ENCODE assay signal across 18 mouse cellular contexts in genomic region chr4:134865340-134865739, GRCm38 (mm10). TPM values are rescaled to one million over a fixed set of nuclear protein-coding genes. Genes with fewer than 3 reads are reported as not detected.
DNase-seq lines count a peak whose midpoint lies in the region; ATAC-seq and TF ChIP-seq lines count a peak whose summit lies in the region.
"Had no signal": no experiment of that assay in that cellular context is flagged by ENCODE, and none has a peak within 500 bp of the region (broad histone marks: within the 10 kb centered on the region; RNA-seq: fewer than 3 reads in every experiment).

No protein-coding gene starts in this region.

- H3K27me3 ChIP-seq in heart, embryonic 12.5 days (replicated peaks): 0 out of 2 replicates have a peak, but pooled peaks cover 16% of the 10 kb centered on the region
- H3K27me3 ChIP-seq in liver, embryonic 11.5 days (replicated peaks; ENCODE audit: control insufficient read depth, insufficient read depth, low read length): no peaks in the 10 kb centered on the region

- no peaks in the 10 kb centered on the region for H3K36me3 ChIP-seq in heart, embryonic 12.5 days
- H3K36me3 ChIP-seq in liver, embryonic 11.5 days (ENCODE audit: control insufficient read depth, insufficient read depth, low read length): no peaks in the 10 kb centered on the region; the same call in 1 of the 2 replicates
- H3K36me3 ChIP-seq: limb, embryonic 12.5 days had no signal

- no peak for DNase-seq in heart, postnatal 36 days
- DNase-seq in liver, embryonic 11.5 days (ENCODE audit: low spot score): peak; percentile 56
- peak; percentile 41 to 43 for DNase-seq in spleen, postnatal 14 days (ENCODE audit: low spot score in 2 of 2)
- DNase-seq in gastrocnemius, postnatal 14 days: no peak
- no peak for DNase-seq in cerebellum, postnatal 36 days
- no peak for DNase-seq in heart, adult 9 months (ENCODE audit: low spot score in 2 of 2)
- DNase-seq: B cell, adult 2 months; cerebellum, adult 9-11 months; gastrocnemius, postnatal 36 days; heart, postnatal 10 days; kidney, postnatal 36 days; layer of hippocampus, postnatal 36 days had no signal

- H3K4me1 ChIP-seq in heart, embryonic 12.5 days (replicated peaks): peaks cover 20% of the 10 kb centered on the region
- H3K4me1 ChIP-seq in bone marrow, adult 2 months (ENCODE audit: control insufficient read depth, insufficient read depth, low read length): peaks cover 1% of the 10 kb centered on the region; the same call in 1 of the 2 replicates
- peaks cover 33% of the 10 kb centered on the region for H3K4me1 ChIP-seq in liver, embryonic 11.5 days (replicated peaks; ENCODE audit: control insufficient read depth, insufficient read depth, low read length)

- peak; percentile 67 for TF ChIP-seq POLR2A in bone marrow, adult 2 months (IDR thresholded peaks at IDR 0.05; ENCODE audit: borderline replicate concordance, control insufficient read depth, low read depth, low read length)

- H3K9me3 ChIP-seq in heart, embryonic 12.5 days (replicated peaks): no peaks in the 10 kb centered on the region
- H3K9me3 ChIP-seq in liver, embryonic 11.5 days (ENCODE audit: control insufficient read depth, low read length): no peaks in the 10 kb centered on the region
- H3K9me3 ChIP-seq: limb, embryonic 12.5 days had no signal

- H3K27ac ChIP-seq in heart, embryonic 12.5 days (ENCODE audit: poor library complexity, severe bottlenecking): peak overlapping the region; percentile 56; the same call in 1 of the 2 replicates
- H3K27ac ChIP-seq in bone marrow, adult 2 months (ENCODE audit: control insufficient read depth, insufficient read depth, low read depth, low read length, poor library complexity): peak overlapping the region; percentile 46
- peak overlapping the region; percentile 87 for H3K27ac ChIP-seq in liver, embryonic 11.5 days (ENCODE audit: low read depth, low read length)
- H3K27ac ChIP-seq: limb, embryonic 12.5 days had no signal

- peak; percentile 77 for ATAC-seq in heart, embryonic 12.5 days (ENCODE audit: insufficient number of reproducible peaks, low FRiP score)
- ATAC-seq in liver, embryonic 11.5 days (replicated peaks; ENCODE audit: low FRiP score): peak; percentile 81
- ATAC-seq: activated CD4-positive, CD25-positive, alpha-beta regulatory T cell, adult 4 months; forebrain, embryonic 16.5 days; inflammation-experienced regulatory T-cells, adult 6 months had no signal

- H3K9ac ChIP-seq in heart, embryonic 12.5 days: no peak overlapping the region
- H3K9ac ChIP-seq in liver, embryonic 11.5 days (ENCODE audit: low read depth, low read length): peak overlapping the region; percentile 78
- H3K9ac ChIP-seq: limb, embryonic 12.5 days had no signal

- H3K4me3 ChIP-seq in heart, embryonic 12.5 days: peak overlapping the region; percentile 29
- H3K4me3 ChIP-seq in bone marrow, adult 2 months (replicated peaks; ENCODE audit: control insufficient read depth, low read depth, low read length): peak overlapping the region; percentile 84
- H3K4me3 ChIP-seq in liver, embryonic 11.5 days (ENCODE audit: low read depth, low read length): peak overlapping the region; percentile 66
- H3K4me3 ChIP-seq: limb, embryonic 12.5 days had no signal

- H3K4me2 ChIP-seq in heart, embryonic 12.5 days: peak overlapping the region; percentile 37; the same call in 1 of the 2 replicates
- H3K4me2 ChIP-seq in liver, embryonic 11.5 days: peak overlapping the region; percentile 82
- H3K4me2 ChIP-seq: limb, embryonic 12.5 days had no signal

- TF ChIP-seq CTCF in bone marrow, adult 2 months (IDR thresholded peaks at IDR 0.05; ENCODE audit: control insufficient read depth, insufficient read depth, low read length): no peak

- 69% methylated on average over 6 of the region's 6 CpGs for WGBS in heart, embryonic 12.5 days
- WGBS in bone marrow, adult 2 months: 49% methylated on average over 6 of the region's 6 CpGs
- WGBS in liver, embryonic 11.5 days: 43% methylated on average over 6 of the region's 6 CpGs

- intact Hi-C loops in heart, postnatal 36 days (cut with DNase I): no loop called here
- intact Hi-C loops in gastrocnemius, postnatal 14 days (cut with DNase I; ENCODE audit: low total_unique reads): no loop called here

RNA-seq across cellular contexts. Expression of gene Rhd, which starts 1.0 kb away (rescaled TPM):
- 23.6 and 28.1 TPM in 2 replicates for polyA plus RNA-seq in heart, embryonic 12.5 days (2016; fragmentation: Nextera tagmentation; extraction: Ambion mirVana)
- total RNA-seq in heart, postnatal 36 days (2021): 1 to 10 TPM; 2.8 to 3.0 TPM
- 147 and 211 TPM in 2 replicates for polyA plus RNA-seq in bone marrow, adult 2 months (2011; ENCODE audit: insufficient read depth, insufficient read length, low replicate concordance, missing spikeins)
- polyA plus RNA-seq in liver, embryonic 11.5 days (2014; fragmentation: Nextera tagmentation; extraction: Ambion mirVana): 213 and 235 TPM in 2 replicates
- total RNA-seq in gastrocnemius, postnatal 14 days (2021): under 1 TPM; 0.20 to 0.39 TPM
- total RNA-seq: gastrocnemius, postnatal 36 days; layer of hippocampus, postnatal 36 days had no signal

RNA-seq across cellular contexts. Expression of gene Maco1, which starts 12.2 kb away (rescaled TPM):
- polyA plus RNA-seq in heart, embryonic 12.5 days (2016; fragmentation: Nextera tagmentation; extraction: Ambion mirVana): 30.6 and 31.4 TPM in 2 replicates
- 10 to 100 TPM; 23.9 to 24.7 TPM for total RNA-seq in heart, postnatal 36 days (2021)
- polyA plus RNA-seq in bone marrow, adult 2 months (2011; ENCODE audit: insufficient read depth, insufficient read length, low replicate concordance, missing spikeins): 17.6 and 24.3 TPM in 2 replicates
- 26.3 and 28.3 TPM in 2 replicates for polyA plus RNA-seq in liver, embryonic 11.5 days (2014; fragmentation: Nextera tagmentation; extraction: Ambion mirVana)
- total RNA-seq in gastrocnemius, postnatal 14 days (2021): 10 to 100 TPM; 13.6 to 14.5 TPM

RNA-seq across cellular contexts. Expression of gene Tmem50a, which starts 49.5 kb away (rescaled TPM):
- 140 and 145 TPM in 2 replicates for polyA plus RNA-seq in heart, embryonic 12.5 days (2016; fragmentation: Nextera tagmentation; extraction: Ambion mirVana)
- total RNA-seq in heart, postnatal 36 days (2021): 10 to 100 TPM; 65.8 to 71.3 TPM
- 103 and 127 TPM in 2 replicates for polyA plus RNA-seq in bone marrow, adult 2 months (2011; ENCODE audit: insufficient read depth, insufficient read length, low replicate concordance, missing spikeins)
- 129 and 131 TPM in 2 replicates for polyA plus RNA-seq in liver, embryonic 11.5 days (2014; fragmentation: Nextera tagmentation; extraction: Ambion mirVana)
- total RNA-seq in gastrocnemius, postnatal 14 days (2021): 10 to 100 TPM; 41.1 to 45.9 TPM

RNA-seq across cellular contexts. Expression of gene Rsrp1, which starts 58.1 kb away (rescaled TPM):
- 386 and 405 TPM in 2 replicates for polyA plus RNA-seq in heart, embryonic 12.5 days (2016; fragmentation: Nextera tagmentation; extraction: Ambion mirVana)
- 100 to 1,000 TPM; 129 to 206 TPM for total RNA-seq in heart, postnatal 36 days (2021)
- polyA plus RNA-seq in bone marrow, adult 2 months (2011; ENCODE audit: insufficient read depth, insufficient read length, low replicate concordance, missing spikeins): 590 and 975 TPM in 2 replicates
- polyA plus RNA-seq in liver, embryonic 11.5 days (2014; fragmentation: Nextera tagmentation; extraction: Ambion mirVana): 360 and 390 TPM in 2 replicates
- total RNA-seq in gastrocnemius, postnatal 14 days (2021): 100 to 1,000 TPM in 1 of 2 experiments, 10 to 100 TPM in 1; 76.9 to 163 TPM

Comparison
In these comparisons a context has a peak if more than half of its experiments do, and no peak if none do; other contexts are left out.
1. H3K4me3 ChIP-seq: peak in every context shown above with its lines; median percentile 84 in bone marrow, adult 2 months; 66 in liver, embryonic 11.5 days; 29 in heart, embryonic 12.5 days.
2. DNase-seq: peak in liver, embryonic 11.5 days (single experiment) and spleen, postnatal 14 days (2 of 2); none in heart, postnatal 36 days (0 of 2), gastrocnemius, postnatal 14 days (single experiment), cerebellum, postnatal 36 days (0 of 2) and heart, adult 9 months (0 of 2).
3. Peak in every context shown above with its lines, with median percentiles within 50 percentile points of each other: H3K27ac ChIP-seq.